Mouse (Mus musculus) testis, adult 2 months (tissue): ENCODE data around the gene Klhl40.

Experiments used
- CTCF ChIP-seq: fragments of 200-500 bp; IDR thresholded peaks from 2 replicates; pipeline ENCODE4 v1.5.1; 2012; ENCODE audit warnings: low read depth, mild to moderate bottlenecking, inconsistent platforms, low read length, moderate library complexity; ENCODE audit not compliant: control insufficient read depth, insufficient read depth, insufficient replicate concordance
- POLR2A ChIP-seq: fragments of 200-500 bp; IDR thresholded peaks from 2 replicates; pipeline ENCODE4 v1.6.1; 2012; ENCODE audit warnings: low read depth, mild to moderate bottlenecking, inconsistent platforms, low read length, moderate library complexity; ENCODE audit not compliant: control insufficient read depth

DNA sequence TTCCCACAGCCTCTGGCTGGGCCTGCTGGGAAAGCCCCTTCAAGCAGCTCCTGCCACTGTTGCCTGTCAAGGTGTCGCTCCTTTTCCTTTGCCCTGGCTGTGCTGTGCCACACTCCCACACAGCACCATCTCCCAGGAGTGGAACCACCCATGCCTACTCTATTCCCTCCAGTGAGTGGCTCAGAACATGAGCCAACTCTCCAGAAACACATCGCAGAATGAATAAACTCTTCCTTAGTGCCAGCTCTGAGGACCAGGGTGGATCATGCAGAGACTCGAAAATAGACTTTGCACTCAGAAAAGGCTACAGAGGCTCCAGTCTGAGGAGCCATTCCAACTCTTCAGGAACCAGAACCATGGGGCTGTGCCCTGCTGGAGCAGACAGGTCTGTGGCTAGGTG is 48.9 kb downstream of the Klhl40 start:
- TF ChIP-seq CTCF (no peak), POLR2A (no peak)
